Mouse (Mus musculus) thymus, adult 2 months (tissue): Measurements from ENCODE around the gene Bag5.

Source experiments
- CTCF ChIP-seq: fragments of 200-500 bp; IDR thresholded peaks from 2 replicates; pipeline ENCODE4 v1.5.1; 2012; ENCODE audit warnings: mild to moderate bottlenecking, control low read depth, low read length, moderate library complexity, borderline replicate concordance; ENCODE audit not compliant: control insufficient read depth, poor library complexity, insufficient read depth; ENCODE audit errors: extremely low read depth
- POLR2A ChIP-seq: fragments of 200-500 bp; IDR thresholded peaks from 2 replicates; pipeline ENCODE4 v1.6.1; 2012; ENCODE audit warnings: mild to moderate bottlenecking, low read length, control low read depth, moderate library complexity; ENCODE audit not compliant: control insufficient read depth, poor library complexity, insufficient read depth; ENCODE audit errors: extremely low read depth

DNA sequence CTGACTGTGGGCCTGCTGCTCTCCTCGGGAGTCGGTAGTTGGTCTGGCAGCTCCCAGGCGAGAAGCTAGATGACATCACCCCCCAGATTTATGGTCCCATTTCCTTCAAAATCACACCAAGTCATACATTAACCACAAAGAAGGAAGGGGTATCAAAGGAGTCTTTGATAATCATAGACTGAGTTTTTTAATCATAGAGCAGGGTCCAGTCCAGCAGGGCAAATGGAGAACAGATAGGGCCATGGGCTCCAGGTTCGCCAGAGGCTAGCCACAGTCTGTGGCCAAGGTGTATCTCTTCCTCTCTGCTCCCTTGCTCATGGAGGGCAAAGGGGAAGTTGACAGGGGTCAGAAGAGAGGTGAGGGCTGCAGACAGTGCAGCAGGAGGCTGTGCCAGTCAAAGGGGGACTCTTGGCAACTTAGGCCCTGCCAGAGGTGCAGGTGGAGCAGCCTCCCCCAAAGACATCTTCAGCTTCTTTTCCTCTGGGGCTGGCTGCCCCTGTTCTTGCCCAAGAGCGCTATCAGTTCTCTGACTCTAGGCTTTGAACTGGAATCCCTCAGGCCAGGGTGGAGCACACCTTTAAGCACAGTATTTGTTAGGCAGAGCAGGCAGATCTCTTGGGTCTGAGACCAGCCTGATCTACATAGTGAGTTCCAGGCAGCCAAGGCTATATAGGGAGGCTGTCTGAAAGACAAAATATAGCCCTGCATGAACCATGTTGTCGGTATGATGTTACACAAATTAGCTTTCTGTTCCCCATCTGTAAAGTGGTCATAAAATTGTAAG lies 37.1 kb downstream of the Bag5 start:
- TF ChIP-seq CTCF (no peak), POLR2A (no peak)
